Mouse (Mus musculus) left cerebral cortex, adult 8-10 months (tissue): ENCODE results near the gene Ccdc47. TPM values are rescaled to one million over a fixed set of nuclear protein-coding genes. Genes with fewer than 3 reads are reported as not detected.
A peak's percentile ranks its signal among the peaks of the same experiment; 100 is the strongest.
"Not testable (repeated sequence)": the region's sequence is repeated elsewhere in the genome, so short reads cannot be mapped to it uniquely, and the experiment has no call there.

ENCODE experiments used
- DNase-seq, 2 experiments: peaks; one replicate each; pipeline ENCODE4 v3.0.0; 2022; ENCODE audit warnings: low spot score in 2 of 2
- total RNA-seq, 4 experiments: library from RNA; stranded (reverse); gene quantifications; 2 replicates each; pipeline ENCODE4 v1.2.4; 2022

The Ccdc47 gene
- total RNA-seq, 4 experiments from 2014 or later = 83.3 to 93.9 (median 86.2) TPM

- not testable (repeated sequence) for DNase-seq
Observed at GRCm38 (mm10) chr11:106199997-106200396, 16.1 kb downstream of the Ccdc47 start.

DNA sequence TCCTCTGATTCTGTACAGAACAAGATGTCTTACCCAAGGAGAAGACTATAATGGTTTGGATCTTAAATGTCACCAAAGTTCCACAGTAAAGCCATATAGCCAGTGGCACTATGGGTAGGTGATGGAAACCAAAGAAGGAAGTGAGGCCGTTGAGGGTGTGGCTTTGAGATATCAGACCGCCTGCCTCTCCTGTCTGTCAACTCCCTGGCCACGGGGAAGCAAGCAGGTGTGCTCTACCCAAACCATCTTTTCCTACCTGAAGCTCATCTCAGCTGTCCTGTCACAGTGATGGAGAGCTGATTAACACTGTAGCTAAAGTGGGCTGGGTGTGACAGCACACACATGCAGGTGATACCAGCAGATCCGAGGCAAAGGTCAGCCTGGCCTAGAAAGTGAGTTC is 17.9 kb downstream of the Ccdc47 start:
- no peak for DNase-seq

DNA sequence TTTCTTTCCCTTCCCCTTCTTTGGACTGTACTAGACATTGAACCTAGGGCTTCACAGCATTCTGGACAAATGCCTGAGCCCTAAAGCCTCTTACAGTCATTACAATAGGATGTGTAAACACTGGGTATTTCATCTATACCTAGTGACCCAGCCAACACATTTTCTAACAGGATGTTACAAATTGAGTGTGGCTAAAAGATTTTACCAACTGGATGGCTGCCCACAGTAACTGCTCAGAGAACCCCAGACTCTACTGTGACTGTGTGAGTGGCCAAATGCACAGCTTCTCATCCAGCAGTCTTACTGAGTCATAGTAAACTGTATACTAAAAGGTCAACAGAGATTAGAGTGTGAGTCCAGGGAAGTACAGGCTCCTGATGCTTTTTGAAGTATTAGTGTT is 20.8 kb downstream of the Ccdc47 start:
- DNase-seq = no peak

- no peak for DNase-seq
Observed at GRCm38 (mm10) chr11:106194891-106195290, 21.3 kb downstream of the Ccdc47 start.

DNA sequence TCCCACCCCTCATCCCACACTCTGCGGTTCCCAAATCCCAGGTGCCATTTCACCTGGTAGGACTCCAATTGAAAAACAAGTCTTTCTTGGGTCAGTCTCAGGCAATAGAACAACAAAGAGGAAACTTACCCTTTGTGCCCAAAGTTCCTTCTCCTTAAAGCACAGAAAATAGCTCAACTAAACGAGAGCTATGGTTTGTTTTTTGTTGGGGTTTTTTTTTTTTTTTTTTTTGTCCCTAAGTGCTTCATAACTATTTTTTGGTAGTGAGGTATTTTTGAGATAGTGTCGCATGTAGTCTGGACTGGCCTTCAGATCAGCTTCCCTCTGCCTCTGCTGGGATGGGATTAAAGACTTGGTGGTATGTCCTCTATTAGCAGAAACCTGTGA is 22.0 kb downstream of the Ccdc47 start:
- DNase-seq = no peak

DNA sequence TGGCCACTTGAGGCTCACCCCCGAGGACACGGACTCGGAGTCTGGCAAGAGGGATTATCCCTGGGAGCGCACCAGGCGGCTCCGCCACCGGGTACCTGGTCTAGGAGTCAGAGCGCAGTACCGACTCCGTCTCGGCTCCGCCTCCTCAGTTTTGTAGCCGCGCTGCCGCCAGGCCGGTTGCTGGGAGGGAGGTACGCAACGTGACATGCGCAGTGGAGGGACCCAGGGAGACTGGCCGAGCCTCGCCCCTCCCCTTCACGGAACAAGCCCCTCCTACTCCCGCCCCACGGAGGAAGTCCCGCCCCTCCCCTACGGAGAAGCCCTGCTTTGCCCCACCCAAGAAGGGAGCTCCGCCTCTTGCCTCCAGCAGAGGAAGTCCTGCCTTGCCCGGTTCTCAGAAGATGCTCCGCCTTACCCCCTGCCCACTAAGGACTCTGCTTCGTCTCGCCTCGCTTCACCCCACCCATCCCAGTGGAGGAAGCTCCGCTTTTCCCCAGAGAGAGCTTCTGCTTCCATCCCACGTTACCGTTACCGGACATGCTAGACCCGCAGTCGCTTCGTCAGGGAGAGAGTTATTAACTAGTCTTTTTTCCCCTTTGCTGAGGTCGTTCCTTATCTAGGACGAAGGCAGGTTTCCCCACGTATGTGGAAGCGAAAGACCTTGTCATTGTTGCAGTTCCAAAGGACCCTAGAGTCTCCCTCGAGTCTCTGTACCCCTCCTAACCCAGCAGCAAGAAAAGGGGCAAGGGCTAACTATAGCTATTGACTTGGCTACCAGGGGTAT is 22.6 kb downstream of the Ccdc47 start:
- DNase-seq = peak; percentile 88 to 94

- DNase-seq = peak in 1 of 2 experiments; percentile 12
Observed at GRCm38 (mm10) chr11:106192657-106193370, 23.3 kb downstream of the Ccdc47 start.

- no peak for DNase-seq
Observed at GRCm38 (mm10) chr11:106192241-106192640, 23.9 kb downstream of the Ccdc47 start.

DNA sequence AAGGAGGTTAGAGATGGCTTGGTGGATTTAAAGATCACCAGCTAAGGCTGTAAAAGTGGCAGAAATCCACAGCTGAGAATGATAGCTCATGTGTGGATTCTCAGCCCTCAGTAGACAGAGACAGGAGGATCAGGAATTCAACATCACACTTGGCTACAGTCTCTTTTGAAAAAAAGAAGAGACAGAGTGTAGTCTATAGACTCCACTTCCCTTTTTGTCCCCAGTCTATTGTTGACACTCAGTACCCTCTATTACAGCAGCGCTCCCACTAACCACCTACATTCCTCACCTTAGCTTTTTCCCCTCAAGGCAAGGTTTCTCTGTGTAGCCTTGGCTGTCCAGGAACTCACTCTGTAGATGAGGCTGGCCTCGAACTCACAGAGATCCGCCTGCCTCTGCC is 24.4 kb downstream of the Ccdc47 start:
- no peak for DNase-seq

- no peak for DNase-seq
Observed at GRCm38 (mm10) chr11:106187326-106187725, 28.8 kb downstream of the Ccdc47 start.

GRCm38 (mm10) chr11:106180449-106180801 is 35.7 kb downstream of the Ccdc47 start:
- no peak for DNase-seq

GRCm38 (mm10) chr11:106179711-106180448 is 36.3 kb downstream of the Ccdc47 start:
- peak in 1 of 2 experiments; percentile 65 for DNase-seq

DNA sequence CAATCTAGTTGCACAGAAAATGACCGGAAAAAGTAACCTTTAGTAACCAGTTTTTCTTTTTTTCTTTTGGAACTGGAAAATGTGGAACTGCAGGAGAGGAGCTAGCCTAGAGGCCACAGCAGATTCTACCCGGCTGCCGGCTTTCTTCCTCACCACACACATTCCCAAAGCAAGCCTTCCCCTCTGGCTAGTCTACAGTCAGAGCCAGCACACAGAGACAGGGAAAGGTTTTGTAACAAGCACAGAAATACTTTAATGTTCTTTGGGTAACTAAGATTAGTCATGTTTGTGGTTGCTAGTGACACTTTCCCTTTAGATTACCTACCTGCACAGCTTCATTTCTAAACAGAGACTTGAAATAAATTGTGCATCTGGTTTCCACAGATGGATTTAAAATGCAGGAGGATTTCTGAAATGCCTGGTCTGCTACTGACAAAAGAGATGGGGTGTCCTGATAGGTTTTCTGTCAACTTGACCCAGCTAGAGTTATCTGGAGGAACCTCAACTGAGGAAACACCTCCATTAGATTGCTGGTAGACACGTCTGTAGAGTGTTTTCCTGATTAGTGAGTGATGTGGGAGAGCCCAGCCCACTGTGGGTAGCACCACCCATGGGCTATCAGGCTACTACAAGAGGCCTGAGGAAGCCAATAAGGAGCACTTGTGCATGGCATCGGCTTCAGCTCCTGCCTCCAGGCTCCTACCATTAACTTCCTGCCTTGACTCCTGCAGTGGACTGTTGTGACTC is 37.9 kb downstream of the Ccdc47 start:
- DNase-seq = no peak

DNA sequence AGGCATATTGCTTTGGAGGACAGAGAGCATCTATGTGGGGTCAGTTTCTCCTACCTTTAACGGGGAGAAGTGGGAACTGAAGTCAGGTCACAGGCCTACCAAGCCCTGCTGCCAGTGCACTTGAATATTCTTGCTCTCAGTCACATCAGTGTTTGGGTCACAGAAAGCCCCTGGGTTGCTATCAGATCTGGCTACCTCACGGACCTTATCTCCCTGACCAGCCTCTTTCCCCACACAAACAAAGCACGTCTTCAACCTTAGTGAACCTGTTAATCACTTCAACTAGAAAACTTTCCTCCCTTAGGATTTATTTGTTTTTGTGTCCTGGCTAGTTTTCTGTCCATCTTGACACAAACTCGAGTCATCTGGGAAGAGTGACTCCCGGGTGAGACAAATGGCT is 39.8 kb downstream of the Ccdc47 start:
- no peak for DNase-seq

DNA sequence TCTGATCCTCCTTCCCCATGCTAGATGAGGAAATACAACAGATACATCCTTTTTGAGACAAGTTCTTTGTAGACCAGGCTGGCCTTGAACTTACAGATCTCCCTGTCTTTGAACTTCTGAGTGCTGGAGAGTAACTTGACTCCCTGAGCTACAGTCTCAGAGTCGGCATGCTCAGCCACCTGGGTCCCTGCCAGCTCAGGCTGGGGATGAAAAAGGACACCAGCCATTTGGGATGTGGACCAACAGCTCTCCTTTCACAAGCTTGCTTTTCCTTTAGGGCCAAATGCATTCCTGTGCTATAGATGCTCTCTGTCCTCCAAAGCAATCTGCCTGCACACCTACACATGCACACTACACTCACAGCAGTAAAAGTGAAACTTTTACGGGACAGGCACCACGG is 41.1 kb downstream of the Ccdc47 start:
- DNase-seq = no peak

DNA sequence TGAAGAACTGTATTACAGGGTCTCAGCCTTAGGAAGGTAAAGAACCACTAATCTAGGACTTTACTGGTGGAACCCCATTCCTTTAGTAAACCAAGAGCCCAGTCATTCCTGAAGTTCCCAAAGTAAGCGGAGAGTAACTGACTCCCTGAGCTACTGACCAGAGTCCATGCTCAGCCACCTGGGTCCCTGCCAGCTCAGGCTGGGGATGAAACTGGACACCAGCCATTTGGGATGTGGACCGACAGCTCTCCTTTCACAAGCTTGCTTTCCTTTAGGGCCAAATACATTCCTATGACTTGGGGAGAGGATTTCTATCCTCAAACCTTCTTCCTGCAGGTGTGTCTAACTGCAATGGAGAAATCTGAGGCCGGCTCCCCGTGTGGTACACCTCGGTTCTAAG is 41.8 kb downstream of the Ccdc47 start:
- no peak for DNase-seq

DNA sequence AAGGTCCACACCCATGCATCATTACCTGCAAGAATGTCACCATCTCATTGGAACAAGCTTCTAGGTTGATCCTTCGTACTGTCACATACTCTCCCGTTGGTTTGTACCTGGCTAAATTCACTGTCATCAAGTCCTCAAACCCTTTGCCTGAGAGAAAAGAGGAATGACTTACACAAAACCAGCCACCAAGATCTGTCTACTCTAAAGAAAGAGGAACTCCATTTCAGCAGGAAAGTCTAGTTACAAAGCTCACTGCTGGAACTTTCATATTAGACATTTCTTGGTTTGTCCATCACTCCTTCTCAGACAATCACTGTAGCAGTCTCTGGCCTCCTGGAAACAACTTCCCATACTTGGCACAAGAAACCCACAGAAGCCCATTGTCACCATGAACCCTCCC is 42.9 kb downstream of the Ccdc47 start:
- no peak for DNase-seq

GRCm38 (mm10) chr11:106170807-106171206 is 45.3 kb downstream of the Ccdc47 start:
- DNase-seq = no peak

DNA sequence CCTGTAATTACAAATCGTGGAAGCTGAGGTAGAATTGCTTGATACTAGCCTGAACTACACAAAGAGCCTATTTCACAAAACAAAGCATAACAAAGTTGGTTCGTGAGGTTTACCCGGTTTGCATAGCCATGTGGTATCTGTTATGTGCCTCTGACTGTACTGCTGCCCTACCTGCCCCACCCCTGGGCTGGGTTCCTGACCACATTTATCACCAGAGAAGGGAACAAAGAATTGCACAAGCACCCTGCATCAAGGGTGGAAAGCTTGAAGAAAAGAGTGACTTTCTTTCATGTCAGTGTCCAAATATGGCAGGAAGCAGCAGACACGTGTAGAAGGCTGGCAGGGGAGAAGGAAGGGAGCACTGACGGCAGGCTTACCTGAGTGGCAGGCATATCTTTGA is 48.7 kb downstream of the Ccdc47 start:
- DNase-seq = no peak

DNA sequence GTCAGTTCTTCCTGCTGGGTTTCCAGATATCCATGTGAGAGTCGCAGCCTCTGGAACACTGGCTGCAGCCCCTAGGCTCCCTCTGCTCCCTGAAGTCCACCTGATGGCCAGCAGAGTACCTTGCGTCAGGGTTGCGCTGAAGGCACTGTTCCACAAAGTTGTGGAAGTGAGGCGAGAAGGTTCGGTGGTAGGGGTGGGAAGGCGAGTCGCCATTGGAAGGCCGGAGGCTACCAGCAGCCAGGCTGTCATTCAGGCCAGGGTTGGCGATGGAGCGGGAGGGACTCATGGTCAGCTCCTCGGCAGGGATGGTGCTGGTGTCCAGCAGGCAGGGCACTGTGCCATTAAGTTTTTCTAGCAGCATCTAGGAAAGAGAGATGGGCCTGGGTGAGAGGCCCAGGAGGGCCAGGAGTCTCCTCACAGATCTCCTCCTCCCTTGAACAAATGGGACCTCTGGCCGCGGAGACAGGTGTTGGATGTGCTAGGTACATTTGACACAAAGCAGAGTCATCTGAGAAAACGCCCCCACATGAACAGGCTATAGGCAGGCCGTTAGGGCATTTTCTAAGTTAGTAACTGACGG is 51.5 kb downstream of the Ccdc47 start:
- DNase-seq = no peak

GRCm38 (mm10) chr11:106163546-106163945 is 52.6 kb downstream of the Ccdc47 start:
- DNase-seq = no peak
